Mouse (Mus musculus): ENCODE data around the gene Gm8773. TPM values are rescaled to one million over a fixed set of nuclear protein-coding genes. Genes with fewer than 3 reads are reported as not detected.

Gm8773 gene
- polyA plus RNA-seq, 1 experiment: not detected

GRCm38 (mm10) chr5:5562435-5562834, 11.2 kb upstream of the Gm8773 start:
- Histone ChIP-seq H3K4me3 (ENCODE audit: insufficient read depth, low read length) (no peak overlapping the region), H3K27ac (ENCODE audit: insufficient read depth, low read depth, low read length) (no peak overlapping the region), H3K4me1 (ENCODE audit: control insufficient read depth, insufficient read depth, low read length) (peaks cover 8% of the 10 kb centered on the region)
- TF ChIP-seq POLR2A (IDR thresholded peaks at IDR 0.05; ENCODE audit: borderline replicate concordance, low read depth, low read length) (no peak), CTCF (IDR thresholded peaks at IDR 0.05; ENCODE audit: low read depth, low read length) (no peak)

GRCm38 (mm10) chr5:5587686-5588085, 14.1 kb downstream of the Gm8773 start:
- H3K27ac ChIP-seq (ENCODE audit: insufficient read depth, low read depth, low read length): no peak overlapping the region
- TF ChIP-seq CTCF (IDR thresholded peaks at IDR 0.05; ENCODE audit: low read depth, low read length): no peak
- TF ChIP-seq POLR2A (IDR thresholded peaks at IDR 0.05; ENCODE audit: borderline replicate concordance, low read depth, low read length): no peak
- H3K4me1 ChIP-seq (ENCODE audit: control insufficient read depth, insufficient read depth, low read length): no peaks in the 10 kb centered on the region
- H3K4me3 ChIP-seq (ENCODE audit: insufficient read depth, low read length): no peak overlapping the region

GRCm38 (mm10) chr5:5610540-5610939, 36.9 kb downstream of the Gm8773 start:
- Histone ChIP-seq H3K4me3 (ENCODE audit: insufficient read depth, low read length) (no peak overlapping the region), H3K4me1 (ENCODE audit: control insufficient read depth, insufficient read depth, low read length) (peaks cover 4% of the 10 kb centered on the region)
- TF ChIP-seq POLR2A (IDR thresholded peaks at IDR 0.05; ENCODE audit: borderline replicate concordance, low read depth, low read length): no peak
- TF ChIP-seq CTCF (IDR thresholded peaks at IDR 0.05; ENCODE audit: low read depth, low read length): no peak

GRCm38 (mm10) chr5:5618329-5618728, 44.7 kb downstream of the Gm8773 start:
- TF ChIP-seq POLR2A (IDR thresholded peaks at IDR 0.05; ENCODE audit: borderline replicate concordance, low read depth, low read length): no peak
- no peak for TF ChIP-seq CTCF (IDR thresholded peaks at IDR 0.05; ENCODE audit: low read depth, low read length)
- Histone ChIP-seq H3K4me3 (ENCODE audit: insufficient read depth, low read length) (no peak overlapping the region), H3K4me1 (ENCODE audit: control insufficient read depth, insufficient read depth, low read length) (no peaks in the 10 kb centered on the region), H3K27ac (ENCODE audit: insufficient read depth, low read depth, low read length) (no peak overlapping the region)

More at GRCm38 (mm10) chr5:5610540-5610939, 36.9 kb downstream of the Gm8773 start:
- H3K27ac ChIP-seq (ENCODE audit: insufficient read depth, low read depth, low read length): no peak overlapping the region

- H3K4me3 ChIP-seq (ENCODE audit: insufficient read depth, low read length): no peak overlapping the region
- no peak for TF ChIP-seq POLR2A (IDR thresholded peaks at IDR 0.05; ENCODE audit: borderline replicate concordance, low read depth, low read length)
- no peak for TF ChIP-seq CTCF (IDR thresholded peaks at IDR 0.05; ENCODE audit: low read depth, low read length)
- H3K4me1 ChIP-seq (ENCODE audit: control insufficient read depth, insufficient read depth, low read length): no peaks in the 10 kb centered on the region
- H3K27ac ChIP-seq (ENCODE audit: insufficient read depth, low read depth, low read length): no peak overlapping the region
Observed at GRCm38 (mm10) chr5:5625491-5625890, 51.9 kb downstream of the Gm8773 start.

Other genes with a start within 250 kb of the Gm8773 start
- gene Cdk14, start 153.5 kb upstream of the Gm8773 start, polyA plus RNA-seq (2012; ENCODE audit: insufficient read depth, insufficient read length, missing spikeins): 43.0 and 43.6 TPM in 2 replicates
- not detected in 2 replicates for gene 1700015F17Rik, start 94.7 kb upstream of the Gm8773 start, polyA plus RNA-seq (2012; ENCODE audit: insufficient read depth, insufficient read length, missing spikeins)
- gene Cldn12, start 58.8 kb upstream of the Gm8773 start, polyA plus RNA-seq (2012; ENCODE audit: insufficient read depth, insufficient read length, missing spikeins): 2.1 and 2.6 TPM in 2 replicates
- 11.2 and 14.3 TPM in 2 replicates for gene Gtpbp10, start 14.3 kb upstream of the Gm8773 start, polyA plus RNA-seq (2012; ENCODE audit: insufficient read depth, insufficient read length, missing spikeins)
- not detected in 2 replicates for gene Cfap69, start 90.4 kb downstream of the Gm8773 start, polyA plus RNA-seq (2012; ENCODE audit: insufficient read depth, insufficient read length, missing spikeins)
- gene Steap2, start 120.8 kb downstream of the Gm8773 start, polyA plus RNA-seq (2012; ENCODE audit: insufficient read depth, insufficient read length, missing spikeins): 0.24 TPM in 1 of 2 replicates, not detected in the other
- not detected in 2 replicates for gene Steap1, start 175.5 kb downstream of the Gm8773 start, polyA plus RNA-seq (2012; ENCODE audit: insufficient read depth, insufficient read length, missing spikeins)